In genomic region chr12:80566502-80566901, GRCm38 (mm10) we compare ENCODE assay signal across 16 mouse cellular contexts. TPM values are rescaled to one million over a fixed set of nuclear protein-coding genes. Genes with fewer than 3 reads are reported as not detected.
DNase-seq lines count a peak whose midpoint lies in the region; ATAC-seq lines count a peak whose summit lies in the region.
"Had no signal": no experiment of that assay in that cellular context is flagged by ENCODE, and none has a peak within 500 bp of the region (broad histone marks: within the 10 kb centered on the region; RNA-seq: fewer than 3 reads in every experiment).

No protein-coding gene starts in this region.

- 0 out of 2 replicates have a peak overlapping the region, but pooled peaks have one; percentile 54 for H3K27ac ChIP-seq in forebrain, embryonic 15.5 days (replicated peaks)
- H3K27ac ChIP-seq in forebrain, embryonic 10.5 days = no peak overlapping the region
- H3K27ac ChIP-seq in midbrain, embryonic 12.5 days (replicated peaks) = 0 out of 2 replicates have a peak overlapping the region, but pooled peaks have one; percentile 2
- no peak overlapping the region for H3K27ac ChIP-seq in midbrain, embryonic 13.5 days
- H3K27ac ChIP-seq in hindbrain, embryonic 13.5 days = peak overlapping the region; percentile 56
- H3K27ac ChIP-seq in stomach, embryonic 14.5 days (ENCODE audit: low read length) = peak overlapping the region; percentile 72
- no peak overlapping the region for H3K27ac ChIP-seq in intestine, embryonic 15.5 days
- H3K27ac ChIP-seq: embryonic facial prominence, embryonic 12.5 days had no signal

- no peaks in the 10 kb centered on the region for H3K9me3 ChIP-seq in forebrain, embryonic 15.5 days
- no peaks in the 10 kb centered on the region for H3K9me3 ChIP-seq in forebrain, embryonic 10.5 days
- no peaks in the 10 kb centered on the region for H3K9me3 ChIP-seq in midbrain, embryonic 12.5 days
- H3K9me3 ChIP-seq in midbrain, embryonic 13.5 days = no peaks in the 10 kb centered on the region
- H3K9me3 ChIP-seq in hindbrain, embryonic 13.5 days = no peaks in the 10 kb centered on the region
- H3K9me3 ChIP-seq in stomach, embryonic 14.5 days (ENCODE audit: control insufficient read depth, low read depth, low read length) = no peaks in the 10 kb centered on the region
- H3K9me3 ChIP-seq in intestine, embryonic 15.5 days = no peaks in the 10 kb centered on the region
- H3K9me3 ChIP-seq: embryonic facial prominence, embryonic 12.5 days; heart, embryonic 12.5 days had no signal

- 70% methylated on average over 4 of the region's 4 CpGs for WGBS in forebrain, embryonic 15.5 days
- 73% methylated on average over 4 of the region's 4 CpGs for WGBS in forebrain, embryonic 10.5 days
- 54% methylated on average over 4 of the region's 4 CpGs for WGBS in midbrain, embryonic 12.5 days
- 51% methylated on average over 4 of the region's 4 CpGs for WGBS in midbrain, embryonic 13.5 days
- 24% methylated on average over 4 of the region's 4 CpGs for WGBS in hindbrain, embryonic 13.5 days
- 39% methylated on average over 4 of the region's 4 CpGs for WGBS in stomach, embryonic 14.5 days
- 44% methylated on average over 4 of the region's 4 CpGs for WGBS in intestine, embryonic 15.5 days

- DNase-seq in forebrain, embryonic 10.5 days (ENCODE audit: extremely low spot score, low spot score) = no peak
- DNase-seq in layer of hippocampus, postnatal 36 days = no peak
- DNase-seq: kidney, adult 11 months; kidney, postnatal 4 days; liver; thymus, postnatal 14 days had no signal

- no peaks in the 10 kb centered on the region for H3K36me3 ChIP-seq in forebrain, embryonic 15.5 days
- peaks cover 4% of the 10 kb centered on the region; the same call in 1 of the 2 replicates for H3K36me3 ChIP-seq in forebrain, embryonic 10.5 days (replicated peaks)
- H3K36me3 ChIP-seq in midbrain, embryonic 12.5 days = no peaks in the 10 kb centered on the region
- H3K36me3 ChIP-seq in midbrain, embryonic 13.5 days = no peaks in the 10 kb centered on the region
- H3K36me3 ChIP-seq in hindbrain, embryonic 13.5 days = no peaks in the 10 kb centered on the region
- no peaks in the 10 kb centered on the region for H3K36me3 ChIP-seq in stomach, embryonic 14.5 days (ENCODE audit: control insufficient read depth, insufficient read depth, low read length)
- no peaks in the 10 kb centered on the region for H3K36me3 ChIP-seq in intestine, embryonic 15.5 days
- H3K36me3 ChIP-seq: embryonic facial prominence, embryonic 12.5 days; heart, embryonic 12.5 days had no signal

- H3K4me1 ChIP-seq in forebrain, embryonic 15.5 days = peaks cover 37% of the 10 kb centered on the region
- peaks cover 24% of the 10 kb centered on the region for H3K4me1 ChIP-seq in forebrain, embryonic 10.5 days
- H3K4me1 ChIP-seq in midbrain, embryonic 12.5 days = peaks cover 13% of the 10 kb centered on the region
- H3K4me1 ChIP-seq in midbrain, embryonic 13.5 days (replicated peaks) = peaks cover 36% of the 10 kb centered on the region
- peaks cover 52% of the 10 kb centered on the region for H3K4me1 ChIP-seq in hindbrain, embryonic 13.5 days (replicated peaks)
- H3K4me1 ChIP-seq in stomach, embryonic 14.5 days (ENCODE audit: control insufficient read depth, insufficient read depth, low read length) = peaks cover 18% of the 10 kb centered on the region
- H3K4me1 ChIP-seq in intestine, embryonic 15.5 days (replicated peaks) = peaks cover 5% of the 10 kb centered on the region

- H3K4me2 ChIP-seq in forebrain, embryonic 15.5 days (replicated peaks) = no peak overlapping the region
- H3K4me2 ChIP-seq in midbrain, embryonic 12.5 days (replicated peaks) = no peak overlapping the region
- no peak overlapping the region for H3K4me2 ChIP-seq in midbrain, embryonic 13.5 days (replicated peaks)
- H3K4me2 ChIP-seq in hindbrain, embryonic 13.5 days = no peak overlapping the region
- H3K4me2 ChIP-seq in stomach, embryonic 14.5 days (replicated peaks; ENCODE audit: low read depth, low read length) = no peak overlapping the region
- no peak overlapping the region for H3K4me2 ChIP-seq in intestine, embryonic 15.5 days (replicated peaks)
- H3K4me2 ChIP-seq: embryonic facial prominence, embryonic 12.5 days; heart, embryonic 12.5 days had no signal

- H3K27me3 ChIP-seq in forebrain, embryonic 15.5 days = no peaks in the 10 kb centered on the region
- H3K27me3 ChIP-seq in forebrain, embryonic 10.5 days (ENCODE audit: poor library complexity, severe bottlenecking) = no peaks in the 10 kb centered on the region
- H3K27me3 ChIP-seq in midbrain, embryonic 12.5 days = no peaks in the 10 kb centered on the region
- H3K27me3 ChIP-seq in midbrain, embryonic 13.5 days = no peaks in the 10 kb centered on the region
- no peaks in the 10 kb centered on the region for H3K27me3 ChIP-seq in hindbrain, embryonic 13.5 days
- no peaks in the 10 kb centered on the region for H3K27me3 ChIP-seq in stomach, embryonic 14.5 days (ENCODE audit: control insufficient read depth, insufficient read depth, low read length)
- no peaks in the 10 kb centered on the region for H3K27me3 ChIP-seq in intestine, embryonic 15.5 days (replicated peaks)
- H3K27me3 ChIP-seq: embryonic facial prominence, embryonic 12.5 days; heart, embryonic 12.5 days had no signal

- no peak for ATAC-seq in forebrain, embryonic 15.5 days (replicated peaks)
- no peak for ATAC-seq in midbrain, embryonic 12.5 days (ENCODE audit: low FRiP score, low read depth)
- ATAC-seq in midbrain, embryonic 13.5 days = no peak
- peak; percentile 38; the same call in 1 of the 2 replicates for ATAC-seq in hindbrain, embryonic 13.5 days (ENCODE audit: low FRiP score)
- ATAC-seq in stomach, embryonic 14.5 days (ENCODE audit: insufficient number of reproducible peaks, insufficient read depth, low FRiP score, low read depth) = no peak
- no peak for ATAC-seq in intestine, embryonic 15.5 days

- no peak overlapping the region for H3K9ac ChIP-seq in forebrain, embryonic 15.5 days (replicated peaks)
- no peak overlapping the region for H3K9ac ChIP-seq in midbrain, embryonic 12.5 days (replicated peaks)
- H3K9ac ChIP-seq in midbrain, embryonic 13.5 days (replicated peaks) = no peak overlapping the region
- no peak overlapping the region for H3K9ac ChIP-seq in hindbrain, embryonic 13.5 days
- no peak overlapping the region for H3K9ac ChIP-seq in stomach, embryonic 14.5 days (replicated peaks; ENCODE audit: low read depth, low read length)
- H3K9ac ChIP-seq in intestine, embryonic 15.5 days = no peak overlapping the region
- H3K9ac ChIP-seq: embryonic facial prominence, embryonic 12.5 days; heart, embryonic 12.5 days had no signal

- H3K4me3 ChIP-seq in forebrain, embryonic 15.5 days = no peak overlapping the region
- H3K4me3 ChIP-seq in forebrain, embryonic 10.5 days = no peak overlapping the region
- no peak overlapping the region for H3K4me3 ChIP-seq in midbrain, embryonic 12.5 days
- H3K4me3 ChIP-seq in midbrain, embryonic 13.5 days (replicated peaks) = no peak overlapping the region
- no peak overlapping the region for H3K4me3 ChIP-seq in hindbrain, embryonic 13.5 days
- no peak overlapping the region for H3K4me3 ChIP-seq in stomach, embryonic 14.5 days (ENCODE audit: low read depth, low read length)
- H3K4me3 ChIP-seq in intestine, embryonic 15.5 days (replicated peaks) = no peak overlapping the region
- H3K4me3 ChIP-seq: embryonic facial prominence, embryonic 12.5 days; heart, embryonic 12.5 days had no signal

RNA-seq across cellular contexts. Expression of gene Galnt16, which starts 48.4 kb away (rescaled TPM):
- polyA plus RNA-seq in forebrain, embryonic 15.5 days (2015; fragmentation: Nextera tagmentation; extraction: Ambion mirVana) = 21.2 and 23.7 TPM in 2 replicates
- polyA plus RNA-seq in forebrain, embryonic 10.5 days (2016; fragmentation: Nextera tagmentation; extraction: Ambion mirVana) = 30.8 and 31.1 TPM in 2 replicates
- 24.7 and 29.8 TPM in 2 replicates for polyA plus RNA-seq in midbrain, embryonic 12.5 days (2016; fragmentation: Nextera tagmentation; extraction: Ambion mirVana)
- polyA plus RNA-seq in midbrain, embryonic 13.5 days (2015; fragmentation: Nextera tagmentation; extraction: Ambion mirVana) = 32.1 and 34.7 TPM in 2 replicates
- polyA plus RNA-seq in hindbrain, embryonic 13.5 days (2015; fragmentation: Nextera tagmentation; extraction: Ambion mirVana) = 29.1 and 30.7 TPM in 2 replicates
- polyA plus RNA-seq in stomach, embryonic 14.5 days (2014; fragmentation: Nextera tagmentation; extraction: Ambion mirVana) = 10.8 and 11.3 TPM in 2 replicates
- polyA plus RNA-seq in intestine, embryonic 15.5 days (2015; fragmentation: Nextera tagmentation; extraction: Ambion mirVana) = 8.9 and 9.2 TPM in 2 replicates
- 100 to 1,000 TPM; 163 to 165 TPM for total RNA-seq in layer of hippocampus, postnatal 36 days (2021)
- total RNA-seq: megakaryocyte progenitor cell, adult 5-6 weeks had no signal
- polyA plus RNA-seq: C2C12 had no signal

Comparison
In these comparisons a context has a peak if more than half of its experiments do, and no peak if none do; other contexts are left out.
1. H3K27ac ChIP-seq: peak in forebrain, embryonic 15.5 days (single experiment), midbrain, embryonic 12.5 days (single experiment), hindbrain, embryonic 13.5 days (single experiment) and stomach, embryonic 14.5 days (single experiment); none in forebrain, embryonic 10.5 days (single experiment), midbrain, embryonic 13.5 days (single experiment) and intestine, embryonic 15.5 days (single experiment).